Mouse (Mus musculus): ENCODE measurements around the gene Mxra7. TPM values are rescaled to one million over a fixed set of nuclear protein-coding genes. Genes with fewer than 3 reads are reported as not detected.
A peak's percentile ranks its signal among the peaks of the same experiment; 100 is the strongest.

The Mxra7 gene
- polyA plus RNA-seq, 1 experiment from 2014 or later = 31.6 TPM

GRCm38 (mm10) chr11:116854279-116854678, 26.4 kb upstream of the Mxra7 start:
- no peak for ATAC-seq (ENCODE audit: low FRiP score)
- peak overlapping the region; percentile 100 for H3K4me3 ChIP-seq (ENCODE audit: low read depth, low read length)
- no peaks in the 10 kb centered on the region for H3K9me3 ChIP-seq (ENCODE audit: control insufficient read depth, low read length)
- peak; percentile 65 for DNase-seq (ENCODE audit: low spot score, missing footprints)
- H3K9ac ChIP-seq (ENCODE audit: low read length) = peak overlapping the region; percentile 98
- whole genome bisulfite sequencing = 53% methylated on average over 10 of the region's 10 CpGs
- H3K27ac ChIP-seq (ENCODE audit: low read depth, low read length) = no peak overlapping the region
- H3K36me3 ChIP-seq (ENCODE audit: control insufficient read depth, insufficient read depth, low read length) = peaks cover 7% of the 10 kb centered on the region; the same call in 1 of the 2 replicates
- H3K4me2 ChIP-seq = peak overlapping the region; percentile 95
- peaks cover 19% of the 10 kb centered on the region for H3K4me1 ChIP-seq (ENCODE audit: control insufficient read depth, insufficient read depth, low read length)
- no peaks in the 10 kb centered on the region for H3K27me3 ChIP-seq (ENCODE audit: control insufficient read depth, insufficient read depth, low read length)

- Histone ChIP-seq H3K9ac (ENCODE audit: low read length) (peak overlapping the region; percentile 98), H3K27me3 (ENCODE audit: control insufficient read depth, insufficient read depth, low read length) (no peaks in the 10 kb centered on the region), H3K36me3 (ENCODE audit: control insufficient read depth, insufficient read depth, low read length) (peaks cover 9% of the 10 kb centered on the region; the same call in 1 of the 2 replicates), H3K4me3 (ENCODE audit: low read depth, low read length) (peak overlapping the region; percentile 100), H3K9me3 (ENCODE audit: control insufficient read depth, low read length) (no peaks in the 10 kb centered on the region), H3K4me1 (ENCODE audit: control insufficient read depth, insufficient read depth, low read length) (peaks cover 19% of the 10 kb centered on the region), H3K27ac (ENCODE audit: low read depth, low read length) (peak overlapping the region; percentile 95), H3K4me2 (peak overlapping the region; percentile 95)
- DNase-seq (ENCODE audit: low spot score, missing footprints) = peak; percentile 99
- ATAC-seq (ENCODE audit: low FRiP score) = peak; percentile 92
- 0% methylated on average over 36 of the region's 36 CpGs for WGBS
Measured at GRCm38 (mm10) chr11:116853512-116853928, 25.7 kb upstream of the Mxra7 start.

- DNase-seq (ENCODE audit: low spot score, missing footprints) (peak; percentile 100), ATAC-seq (ENCODE audit: low FRiP score) (peak; percentile 89)
- Histone ChIP-seq H3K36me3 (ENCODE audit: control insufficient read depth, insufficient read depth, low read length) (peaks cover 9% of the 10 kb centered on the region; the same call in 1 of the 2 replicates), H3K4me1 (ENCODE audit: control insufficient read depth, insufficient read depth, low read length) (peaks cover 19% of the 10 kb centered on the region), H3K27me3 (ENCODE audit: control insufficient read depth, insufficient read depth, low read length) (no peaks in the 10 kb centered on the region), H3K4me3 (ENCODE audit: low read depth, low read length) (peak within 1 kb of the TSS; percentile 100), H3K27ac (ENCODE audit: low read depth, low read length) (peak within 1 kb of the TSS; percentile 95), H3K9me3 (ENCODE audit: control insufficient read depth, low read length) (no peaks in the 10 kb centered on the region), H3K4me2 (peak within 1 kb of the TSS; percentile 95), H3K9ac (ENCODE audit: low read length) (peak within 1 kb of the TSS; percentile 98)
- WGBS = under 1% methylated on average over 73 of the region's 74 CpGs
Measured at GRCm38 (mm10) chr11:116852891-116853511, 25.2 kb upstream of the Mxra7 start, which contains the start of gene Srsf2. Gene Srsf2 (minus strand): TSS chr11:116853094.

GRCm38 (mm10) chr11:116852291-116852890, 24.5 kb upstream of the Mxra7 start, which contains the start of gene Mfsd11:
Gene Mfsd11 (plus strand): TSS chr11:116852440.
- Histone ChIP-seq H3K27me3 (ENCODE audit: control insufficient read depth, insufficient read depth, low read length) (no peaks in the 10 kb centered on the region), H3K4me2 (peak within 1 kb of the TSS; percentile 95), H3K9ac (ENCODE audit: low read length) (peak within 1 kb of the TSS; percentile 98), H3K36me3 (ENCODE audit: control insufficient read depth, insufficient read depth, low read length) (peaks cover 9% of the 10 kb centered on the region; the same call in 1 of the 2 replicates), H3K4me1 (ENCODE audit: control insufficient read depth, insufficient read depth, low read length) (peaks cover 19% of the 10 kb centered on the region), H3K27ac (ENCODE audit: low read depth, low read length) (peak within 1 kb of the TSS; percentile 95), H3K9me3 (ENCODE audit: control insufficient read depth, low read length) (no peaks in the 10 kb centered on the region), H3K4me3 (ENCODE audit: low read depth, low read length) (peak within 1 kb of the TSS; percentile 100)
- under 1% methylated on average over 83 of the region's 91 CpGs for WGBS
- DNase-seq (ENCODE audit: low spot score, missing footprints) (no peak), ATAC-seq (ENCODE audit: low FRiP score) (peak; percentile 49)

- no peak for ATAC-seq (ENCODE audit: low FRiP score)
- H3K9me3 ChIP-seq (ENCODE audit: control insufficient read depth, low read length) = no peaks in the 10 kb centered on the region
- peak overlapping the region; percentile 95 for H3K4me2 ChIP-seq
- H3K36me3 ChIP-seq (ENCODE audit: control insufficient read depth, insufficient read depth, low read length) = peaks cover 9% of the 10 kb centered on the region; the same call in 1 of the 2 replicates
- H3K4me3 ChIP-seq (ENCODE audit: low read depth, low read length) = peak overlapping the region; percentile 100
- H3K27ac ChIP-seq (ENCODE audit: low read depth, low read length) = peak overlapping the region; percentile 95
- peak overlapping the region; percentile 98 for H3K9ac ChIP-seq (ENCODE audit: low read length)
- WGBS = under 1% methylated on average over 29 of the region's 29 CpGs
- peak; percentile 96 for DNase-seq (ENCODE audit: low spot score, missing footprints)
- no peaks in the 10 kb centered on the region for H3K27me3 ChIP-seq (ENCODE audit: control insufficient read depth, insufficient read depth, low read length)
- H3K4me1 ChIP-seq (ENCODE audit: control insufficient read depth, insufficient read depth, low read length) = peaks cover 19% of the 10 kb centered on the region
Measured at GRCm38 (mm10) chr11:116851576-116852290, 23.9 kb upstream of the Mxra7 start.

- H3K27ac ChIP-seq (ENCODE audit: low read depth, low read length) = no peak overlapping the region
- peaks cover 19% of the 10 kb centered on the region for H3K4me1 ChIP-seq (ENCODE audit: control insufficient read depth, insufficient read depth, low read length)
- ATAC-seq (ENCODE audit: low FRiP score) (no peak), DNase-seq (ENCODE audit: low spot score, missing footprints) (peak; percentile 88)
- peaks cover 9% of the 10 kb centered on the region; the same call in 1 of the 2 replicates for H3K36me3 ChIP-seq (ENCODE audit: control insufficient read depth, insufficient read depth, low read length)
- peak overlapping the region; percentile 95 for H3K4me2 ChIP-seq
- no peaks in the 10 kb centered on the region for H3K27me3 ChIP-seq (ENCODE audit: control insufficient read depth, insufficient read depth, low read length)
- H3K9me3 ChIP-seq (ENCODE audit: control insufficient read depth, low read length) = no peaks in the 10 kb centered on the region
- 40% methylated on average over 6 of the region's 6 CpGs for WGBS
- peak overlapping the region; percentile 100 for H3K4me3 ChIP-seq (ENCODE audit: low read depth, low read length)
- peak overlapping the region; percentile 98 for H3K9ac ChIP-seq (ENCODE audit: low read length)
Measured at GRCm38 (mm10) chr11:116850833-116851477, 23.1 kb upstream of the Mxra7 start.

GRCm38 (mm10) chr11:116850085-116850484, 22.2 kb upstream of the Mxra7 start:
- peaks cover 9% of the 10 kb centered on the region; the same call in 1 of the 2 replicates for H3K36me3 ChIP-seq (ENCODE audit: control insufficient read depth, insufficient read depth, low read length)
- DNase-seq (ENCODE audit: low spot score, missing footprints) (peak; percentile 85), ATAC-seq (ENCODE audit: low FRiP score) (no peak)
- peak overlapping the region; percentile 95 for H3K4me2 ChIP-seq
- H3K27ac ChIP-seq (ENCODE audit: low read depth, low read length) = no peak overlapping the region
- H3K4me1 ChIP-seq (ENCODE audit: control insufficient read depth, insufficient read depth, low read length) = peaks cover 19% of the 10 kb centered on the region
- no peaks in the 10 kb centered on the region for H3K9me3 ChIP-seq (ENCODE audit: control insufficient read depth, low read length)
- H3K4me3 ChIP-seq (ENCODE audit: low read depth, low read length) = no peak overlapping the region
- no peak overlapping the region for H3K9ac ChIP-seq (ENCODE audit: low read length)
- WGBS = 78% methylated on average over 4 of the region's 4 CpGs
- no peaks in the 10 kb centered on the region for H3K27me3 ChIP-seq (ENCODE audit: control insufficient read depth, insufficient read depth, low read length)

GRCm38 (mm10) chr11:116849587-116849986, 21.7 kb upstream of the Mxra7 start:
- Histone ChIP-seq H3K27ac (ENCODE audit: low read depth, low read length) (no peak overlapping the region), H3K9ac (ENCODE audit: low read length) (no peak overlapping the region), H3K36me3 (ENCODE audit: control insufficient read depth, insufficient read depth, low read length) (peaks cover 9% of the 10 kb centered on the region; the same call in 1 of the 2 replicates), H3K9me3 (ENCODE audit: control insufficient read depth, low read length) (no peaks in the 10 kb centered on the region), H3K27me3 (ENCODE audit: control insufficient read depth, insufficient read depth, low read length) (no peaks in the 10 kb centered on the region), H3K4me2 (no peak overlapping the region), H3K4me3 (ENCODE audit: low read depth, low read length) (no peak overlapping the region), H3K4me1 (ENCODE audit: control insufficient read depth, insufficient read depth, low read length) (peaks cover 17% of the 10 kb centered on the region)
- ATAC-seq (ENCODE audit: low FRiP score) (no peak), DNase-seq (ENCODE audit: low spot score, missing footprints) (peak; percentile 81)

Measured in midbrain, embryonic 11.5 days (tissue).